Mouse (Mus musculus): ENCODE data around the gene Gm8180.
"Not testable (repeated sequence)": the region's sequence is repeated elsewhere in the genome, so short reads cannot be mapped to it uniquely, and the experiment has no call there.

Gm8180 gene

GRCm38 (mm10) chr14:43784645-43785044, at the start of gene Gm8180:
TSS of gene Gm8180 (minus strand) at chr14:43784745.
- DNase-seq (ENCODE audit: low spot score) = not testable (repeated sequence)

- DNase-seq (ENCODE audit: low spot score) = not testable (repeated sequence)
Observed at GRCm38 (mm10) chr14:43830385-43830784, 45.8 kb upstream of the Gm8180 start.

GRCm38 (mm10) chr14:43824176-43824575, 39.6 kb upstream of the Gm8180 start:
- DNase-seq (ENCODE audit: low spot score) = not testable (repeated sequence)

- not testable (repeated sequence) for DNase-seq (ENCODE audit: low spot score)
Observed at GRCm38 (mm10) chr14:43821869-43822268, 37.3 kb upstream of the Gm8180 start.

- not testable (repeated sequence) for DNase-seq (ENCODE audit: low spot score)
Observed at GRCm38 (mm10) chr14:43812458-43812857, 27.9 kb upstream of the Gm8180 start.

- not testable (repeated sequence) for DNase-seq (ENCODE audit: low spot score)
Observed at GRCm38 (mm10) chr14:43808142-43808541, 23.6 kb upstream of the Gm8180 start.

- not testable (repeated sequence) for DNase-seq (ENCODE audit: low spot score)
Observed at GRCm38 (mm10) chr14:43804435-43804834, 19.9 kb upstream of the Gm8180 start.

GRCm38 (mm10) chr14:43796905-43797470, 12.4 kb upstream of the Gm8180 start:
- peak; percentile 29 for DNase-seq (ENCODE audit: low spot score)

- DNase-seq (ENCODE audit: low spot score) = no peak
Observed at GRCm38 (mm10) chr14:43796069-43796904, 11.7 kb upstream of the Gm8180 start.

- DNase-seq (ENCODE audit: low spot score) = not testable (repeated sequence)
Observed at GRCm38 (mm10) chr14:43793811-43794210, 9.3 kb upstream of the Gm8180 start.

GRCm38 (mm10) chr14:43747566-43747965, 37.0 kb downstream of the Gm8180 start, which contains the start of gene Gm6526:
TSS of gene Gm6526 (plus strand) at chr14:43747866.
- DNase-seq (ENCODE audit: low spot score) = not testable (repeated sequence)
